Mouse (Mus musculus) cerebellum, adult 2 months (tissue): Measurements from ENCODE around the gene Sec14l3. TPM values are rescaled to one million over a fixed set of nuclear protein-coding genes. Genes with fewer than 3 reads are reported as not detected.
"Not testable (repeated sequence)": the region's sequence is repeated elsewhere in the genome, so short reads cannot be mapped to it uniquely, and the experiment has no call there.

ENCODE experiments used
- DNase-seq, 2 experiments: peaks; one replicate each; pipeline ENCODE4 v3.0.0; 2021
- H3K27ac ChIP-seq: fragments of 200-500 bp; 2 replicates; pipeline ENCODE4 v1.5.1; 2012; ENCODE audit warnings: low read length, control low read depth, inconsistent platforms; ENCODE audit not compliant: insufficient read depth
- H3K27me3 ChIP-seq: fragments of 200-500 bp; 2 replicates; pipeline ENCODE4 v1.6.1; 2012; ENCODE audit warnings: inconsistent platforms, mild to moderate bottlenecking, low read length, moderate library complexity; ENCODE audit not compliant: control insufficient read depth, insufficient read depth
- H3K4me1 ChIP-seq: fragments of 200-500 bp; 2 replicates; pipeline ENCODE4 v1.6.1; 2011; ENCODE audit warnings: low read length; ENCODE audit not compliant: control insufficient read depth, insufficient read depth
- H3K4me3 ChIP-seq: fragments of 200-500 bp; replicated peaks from 2 replicates; pipeline ENCODE3; 2011; ENCODE audit warnings: mild to moderate bottlenecking, low read depth, low read length, control low read depth; ENCODE audit not compliant: insufficient read depth
- CTCF ChIP-seq: fragments of 200-500 bp; IDR thresholded peaks from 2 replicates; pipeline ENCODE4 v1.5.1; 2011; ENCODE audit warnings: low read depth, mild to moderate bottlenecking, control low read depth, low read length, moderate library complexity, borderline replicate concordance; ENCODE audit not compliant: insufficient read depth
- POLR2A ChIP-seq: fragments of 200-500 bp; IDR thresholded peaks from 2 replicates; pipeline ENCODE4 v1.6.1; 2011; ENCODE audit warnings: low read length, control low read depth, borderline replicate concordance; ENCODE audit not compliant: insufficient read depth
- WGBS: fragments of 180-500 bp; shearing (Covaris S2); methylation state at CpG from one replicate; pipeline ENCODE4 v1.1.7; 2018; 5-methylcytosine and 5-hydroxymethylcytosine counted together
- polyA plus RNA-seq: library from polyadenylated mRNA; depleted of rRNA; stranded (reverse); fragments of >200 nt; gene quantifications from 2 replicates; pipeline ENCODE4 v1.2.3, GENCODE M21; 2012

Gene Sec14l3
- polyA plus RNA-seq, 1 experiment: not detected

DNA sequence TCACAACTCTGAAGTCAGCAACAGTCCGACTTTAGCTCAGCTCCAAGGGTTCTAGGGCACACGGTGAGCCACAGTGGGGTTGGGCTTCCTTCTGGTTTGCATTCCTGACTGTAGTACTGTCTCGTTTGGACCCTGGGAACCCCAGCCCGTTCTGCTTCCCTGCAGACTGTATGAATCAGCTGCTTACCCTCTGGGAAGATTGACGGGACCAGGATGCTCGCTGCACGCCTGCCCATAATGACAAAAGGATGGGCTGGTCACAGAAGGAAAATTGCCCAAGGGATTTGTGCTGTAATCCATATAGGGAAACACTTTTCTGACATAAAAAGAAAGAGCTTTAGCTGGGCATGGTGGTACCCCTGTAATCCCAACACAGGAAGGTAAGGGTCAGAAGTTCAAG lies 34.2 kb downstream of the Sec14l3 start:
- DNase-seq: no peak
- Histone ChIP-seq H3K4me3 (no peak overlapping the region), H3K27me3 (no peaks in the 10 kb centered on the region), H3K27ac (no peak overlapping the region), H3K4me1 (peaks cover 3% of the 10 kb centered on the region; the same call in 1 of the 2 replicates)
- 59% methylated on average over 7 of the region's 7 CpGs for WGBS
- TF ChIP-seq CTCF: no peak
- TF ChIP-seq POLR2A: no peak

DNA sequence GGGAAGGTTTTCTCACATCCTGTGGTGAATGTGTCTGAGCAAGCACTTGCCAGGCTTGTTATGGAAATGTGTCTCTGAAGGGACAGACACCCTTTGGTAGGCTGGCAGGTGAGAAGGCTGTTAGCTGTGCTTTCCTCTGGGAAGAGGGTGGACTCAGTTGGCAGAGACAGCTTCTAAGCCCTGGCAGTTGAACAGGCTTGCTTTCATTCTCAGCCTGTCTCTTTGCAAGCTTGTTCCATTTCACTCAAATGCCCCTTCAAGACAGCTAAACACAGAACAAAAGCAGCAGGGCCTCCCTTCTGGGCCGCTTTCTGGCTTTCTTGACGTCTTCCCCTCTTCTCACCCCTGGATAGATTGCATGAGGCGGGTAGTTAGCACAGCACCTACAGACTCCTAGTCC lies 34.8 kb downstream of the Sec14l3 start:
- Histone ChIP-seq H3K4me1 (0 out of 2 replicates have a peak, but pooled peaks cover 3% of the 10 kb centered on the region), H3K27me3 (no peaks in the 10 kb centered on the region), H3K27ac (no peak overlapping the region), H3K4me3 (no peak overlapping the region)
- 71% methylated on average over 3 of the region's 3 CpGs for WGBS
- no peak for DNase-seq
- TF ChIP-seq POLR2A (no peak), CTCF (no peak)

DNA sequence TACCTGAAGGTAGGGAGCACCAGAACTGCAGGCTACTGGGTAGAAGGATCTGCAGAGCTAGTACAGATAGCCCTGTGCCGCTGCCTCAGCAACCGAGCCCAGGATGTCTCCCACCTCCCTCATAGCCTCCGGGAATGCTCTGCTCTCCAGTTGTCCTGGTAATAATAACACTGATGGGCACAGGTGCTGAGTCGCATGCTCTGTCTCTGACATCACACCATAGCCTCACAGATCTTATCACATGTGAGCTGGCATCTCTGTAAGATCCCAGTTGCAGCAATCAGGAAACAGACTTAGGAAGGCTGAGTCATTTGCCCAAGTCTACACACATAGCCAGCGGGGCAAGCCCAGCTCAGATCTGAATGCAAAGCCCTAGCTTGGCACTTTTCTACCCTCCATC lies 37.2 kb downstream of the Sec14l3 start:
- Histone ChIP-seq H3K4me1 (0 out of 2 replicates have a peak, but pooled peaks cover 3% of the 10 kb centered on the region), H3K27ac (no peak overlapping the region), H3K4me3 (no peak overlapping the region), H3K27me3 (no peaks in the 10 kb centered on the region)
- WGBS: 80% methylated on average over 5 of the region's 5 CpGs
- no peak for DNase-seq
- TF ChIP-seq POLR2A (no peak), CTCF (no peak)

DNA sequence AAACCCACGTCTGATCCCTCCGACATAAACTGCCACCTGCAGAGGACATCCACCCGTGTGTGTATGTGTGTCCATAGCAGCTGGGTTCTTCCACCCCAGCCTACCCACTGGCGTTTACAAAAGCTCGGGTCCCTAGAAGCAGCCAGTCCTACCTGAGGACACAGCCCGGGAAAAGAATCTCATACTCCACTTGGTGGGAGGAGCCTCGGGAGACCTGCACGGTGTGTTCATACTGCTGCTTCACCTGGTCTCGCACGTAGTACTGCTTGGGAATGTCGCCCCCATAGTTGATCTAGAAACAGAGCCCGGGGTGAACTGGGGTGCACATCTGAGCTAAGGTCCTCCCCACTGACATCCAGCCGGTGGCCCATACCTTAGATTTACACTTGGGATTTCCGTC lies 38.9 kb downstream of the Sec14l3 start:
- Histone ChIP-seq H3K4me3 (no peak overlapping the region), H3K27me3 (no peaks in the 10 kb centered on the region), H3K27ac (no peak overlapping the region), H3K4me1 (no peaks in the 10 kb centered on the region)
- WGBS: 81% methylated on average over 14 of the region's 14 CpGs
- no peak for DNase-seq
- no peak for TF ChIP-seq CTCF
- TF ChIP-seq POLR2A: no peak

DNA sequence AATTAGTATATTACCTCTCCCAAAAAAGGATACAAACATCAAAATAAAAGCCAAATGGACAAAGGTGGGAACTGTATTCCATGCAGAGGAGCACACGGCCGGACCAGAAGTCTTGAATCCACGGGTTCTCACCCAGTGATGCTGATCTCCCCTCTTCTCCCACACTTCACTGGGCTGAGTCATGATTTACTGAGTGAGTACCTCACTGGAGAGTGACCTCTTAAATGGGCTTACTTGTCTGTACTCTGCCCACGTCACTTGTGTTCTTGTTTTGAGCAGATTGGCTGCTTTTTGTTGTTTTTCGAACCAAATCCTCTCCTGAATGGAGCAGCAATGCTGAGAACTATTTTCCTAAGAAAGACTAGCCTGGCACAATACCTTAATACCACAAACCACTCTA lies 40.3 kb downstream of the Sec14l3 start:
- Histone ChIP-seq H3K27me3 (no peaks in the 10 kb centered on the region), H3K4me3 (no peak overlapping the region), H3K27ac (no peak overlapping the region), H3K4me1 (no peaks in the 10 kb centered on the region)
- no peak for TF ChIP-seq CTCF
- TF ChIP-seq POLR2A: no peak
- WGBS: 92% methylated on average over 5 of the region's 5 CpGs
- no peak for DNase-seq

DNA sequence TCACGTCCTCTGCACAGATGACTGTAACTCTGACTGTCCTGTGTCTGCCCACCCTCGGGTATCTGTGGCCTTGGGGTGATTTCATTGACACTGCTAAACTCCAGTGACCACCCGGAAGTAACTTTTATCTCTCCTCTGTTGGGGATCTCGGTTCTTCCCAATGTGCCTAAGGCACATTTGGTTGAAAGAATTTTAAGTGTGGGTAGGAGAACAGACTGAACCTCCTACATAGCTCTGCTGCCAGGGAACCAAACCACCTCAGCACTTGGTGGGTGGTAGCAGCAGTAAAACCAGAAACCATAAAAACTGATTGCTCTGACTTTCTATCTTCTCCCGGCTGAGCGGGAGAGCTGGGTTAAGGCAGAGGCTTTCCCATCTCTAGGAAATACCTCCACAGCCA lies 40.8 kb downstream of the Sec14l3 start:
- H3K4me3 ChIP-seq: no peak overlapping the region
- DNase-seq: no peak
- no peaks in the 10 kb centered on the region for H3K27me3 ChIP-seq
- TF ChIP-seq POLR2A (no peak), CTCF (no peak)
- no peaks in the 10 kb centered on the region for H3K4me1 ChIP-seq
- H3K27ac ChIP-seq: no peak overlapping the region
- 81% methylated on average over 6 of the region's 6 CpGs for WGBS

DNA sequence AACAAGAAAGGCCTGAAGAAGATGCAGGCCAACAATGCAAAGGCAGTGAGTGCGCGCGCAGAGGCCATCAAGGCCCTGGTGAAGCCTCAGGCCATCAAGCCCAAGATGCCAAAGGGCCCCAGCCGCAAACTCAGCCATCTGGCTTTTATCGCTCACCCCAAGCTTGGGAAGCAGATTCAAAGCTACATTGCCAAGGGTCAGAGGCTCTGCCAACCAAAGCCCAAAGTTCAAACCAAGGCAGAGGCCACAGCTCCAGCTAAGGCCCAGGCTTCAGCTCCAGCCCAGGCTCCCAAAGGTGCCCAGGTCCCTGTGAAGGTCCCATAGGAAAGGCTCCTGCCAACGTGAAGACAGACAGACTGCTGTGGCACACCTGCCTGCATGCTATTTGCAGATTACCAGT lies 43.3 kb downstream of the Sec14l3 start:
- H3K4me3 ChIP-seq, H3K27ac ChIP-seq, H3K4me1 ChIP-seq, DNase-seq, H3K27me3 ChIP-seq: not testable (repeated sequence)
- WGBS: 75% methylated on average over 6 of the region's 6 CpGs

DNA sequence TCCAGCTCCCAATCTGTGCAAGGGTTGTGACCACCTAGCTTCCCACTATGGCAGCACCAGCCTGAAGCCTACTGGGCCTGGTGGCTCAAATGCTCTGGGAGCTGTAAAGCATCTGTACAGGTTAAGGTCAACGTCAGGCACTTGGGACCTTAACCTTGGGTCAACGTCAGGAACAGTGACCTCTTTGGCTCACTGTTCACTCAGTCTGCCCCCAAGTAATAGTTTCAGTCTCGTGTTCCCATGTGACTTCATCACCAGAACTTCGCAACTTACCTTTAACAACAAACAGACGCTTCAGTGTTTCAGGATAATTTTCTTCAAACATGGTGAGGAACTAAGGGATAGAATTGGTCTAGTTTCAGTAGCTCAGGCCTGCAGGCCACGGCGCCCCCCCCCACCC lies 44.0 kb downstream of the Sec14l3 start:
- TF ChIP-seq CTCF (no peak), POLR2A (no peak)
- no peaks in the 10 kb centered on the region for H3K27me3 ChIP-seq
- H3K4me1 ChIP-seq: no peaks in the 10 kb centered on the region
- H3K4me3 ChIP-seq: no peak overlapping the region
- WGBS: 85% methylated on average over 7 of the region's 7 CpGs
- H3K27ac ChIP-seq: no peak overlapping the region
- no peak for DNase-seq
